Mouse (Mus musculus): ENCODE results near the gene P2rx3. TPM values are rescaled to one million over a fixed set of nuclear protein-coding genes. Genes with fewer than 3 reads are reported as not detected.

Gene P2rx3
- total RNA-seq, 2 experiments from 2014 or later = 0.14 to 0.24 TPM

- DNase-seq = no peak
Observed at GRCm38 (mm10) chr2:84975580-84975979, 61.7 kb downstream of the P2rx3 start.

DNA sequence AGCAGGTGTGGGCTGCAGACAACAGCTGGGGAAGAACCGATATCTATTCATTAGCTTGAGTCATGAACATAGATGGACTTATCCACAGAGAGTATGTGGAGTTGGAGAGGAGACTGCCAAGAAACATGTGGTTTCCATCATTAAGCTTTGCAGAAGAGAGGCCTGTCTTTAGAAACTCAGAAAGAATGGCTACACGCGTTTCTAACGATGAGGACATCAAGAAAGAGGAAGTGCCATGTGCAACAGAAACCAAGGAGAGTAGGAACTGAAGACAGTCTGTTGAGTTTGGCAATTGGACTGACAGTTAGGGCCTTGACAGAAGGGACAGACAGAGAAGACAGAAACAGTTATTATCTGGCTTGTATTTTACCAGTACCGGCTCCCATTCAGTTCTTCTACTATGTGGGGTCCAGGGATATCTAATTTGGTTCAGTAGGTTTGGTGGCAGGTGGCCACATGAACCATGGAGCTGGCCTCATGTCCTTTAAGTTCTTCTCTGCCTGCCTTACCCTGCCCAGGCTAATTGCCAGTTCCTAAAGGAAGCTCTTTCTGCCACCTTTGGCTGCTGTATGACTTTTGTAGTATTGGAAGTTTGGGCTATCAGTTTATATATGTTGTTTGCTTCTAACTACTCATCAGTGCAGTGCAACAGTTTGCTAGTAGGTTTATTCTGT is 69.8 kb downstream of the P2rx3 start:
- DNase-seq = no peak

GRCm38 (mm10) chr2:84964111-84964801 is 73.0 kb downstream of the P2rx3 start:
- no peak for DNase-seq

DNA sequence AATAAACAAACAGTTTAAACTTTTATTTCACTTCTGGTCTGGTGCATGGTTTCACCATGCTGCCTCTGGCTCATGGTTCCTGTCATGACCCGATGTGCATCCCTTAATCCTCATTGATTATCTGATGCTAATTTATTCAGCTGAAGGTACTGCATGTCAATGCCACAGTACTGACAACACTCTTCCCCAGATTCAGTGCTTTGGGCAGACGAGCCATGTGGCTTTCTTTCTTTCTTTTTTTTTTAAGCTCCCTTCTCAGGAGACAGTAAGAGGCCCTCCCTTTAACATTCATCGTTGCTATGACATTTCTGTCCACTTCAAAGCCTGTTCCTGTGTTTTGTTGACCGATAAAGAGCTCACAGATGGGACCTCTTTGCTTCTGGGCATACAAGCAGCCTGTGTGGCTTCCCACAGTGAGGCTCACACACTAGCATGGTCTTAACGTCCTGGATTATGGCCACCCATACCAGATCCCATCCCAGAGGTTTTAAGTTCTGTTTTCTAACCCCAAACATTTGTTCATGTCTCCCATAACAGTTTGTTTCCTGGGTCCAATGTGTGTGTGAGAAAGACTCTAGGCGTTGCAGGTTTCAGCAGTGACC is 74.3 kb downstream of the P2rx3 start:
- DNase-seq = no peak

GRCm38 (mm10) chr2:84961901-84962300 is 75.4 kb downstream of the P2rx3 start:
- no peak for DNase-seq

DNA sequence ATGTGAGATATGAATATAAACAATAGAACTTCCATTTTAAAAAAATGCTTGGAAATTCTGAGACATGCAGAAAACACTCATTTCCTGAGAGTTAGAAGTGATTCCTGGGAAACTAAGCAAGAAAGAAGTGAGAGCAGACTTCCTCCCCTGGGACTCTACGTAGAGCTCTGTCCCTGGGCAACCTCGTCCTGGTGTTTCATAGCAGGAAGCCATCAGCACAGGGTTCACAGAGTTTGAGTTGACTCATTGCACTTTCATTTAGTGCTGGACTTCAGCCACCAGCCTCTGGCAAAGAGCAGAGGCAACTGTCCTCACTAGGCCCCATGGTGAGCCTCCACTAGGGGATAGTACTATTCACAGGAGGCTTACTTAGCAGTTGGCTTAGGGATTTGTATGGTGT is 76.0 kb downstream of the P2rx3 start:
- peak; percentile 74 for DNase-seq

GRCm38 (mm10) chr2:84958588-84959264 is 78.5 kb downstream of the P2rx3 start:
- DNase-seq = no peak

DNA sequence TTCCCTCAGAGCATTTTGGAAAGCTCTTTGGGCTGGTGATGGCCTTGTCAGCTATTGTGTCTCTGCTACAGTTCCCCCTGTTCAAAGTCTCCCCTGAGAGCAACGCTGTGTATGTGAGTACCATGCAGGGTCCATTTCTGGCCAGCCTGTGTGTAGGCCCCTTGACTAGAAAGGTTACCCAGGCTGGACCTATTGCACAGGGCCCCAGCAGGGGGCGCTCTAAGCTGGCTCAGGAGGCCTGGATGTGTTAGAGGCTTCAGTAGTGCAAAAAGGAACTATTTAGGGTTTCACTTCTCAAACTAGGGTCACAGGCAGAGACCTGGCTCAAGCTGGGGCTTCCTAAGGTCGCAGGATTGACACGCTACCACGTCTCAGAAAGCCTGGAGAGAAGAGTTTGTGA is 81.0 kb downstream of the P2rx3 start:
- peak; percentile 66 for DNase-seq

DNA sequence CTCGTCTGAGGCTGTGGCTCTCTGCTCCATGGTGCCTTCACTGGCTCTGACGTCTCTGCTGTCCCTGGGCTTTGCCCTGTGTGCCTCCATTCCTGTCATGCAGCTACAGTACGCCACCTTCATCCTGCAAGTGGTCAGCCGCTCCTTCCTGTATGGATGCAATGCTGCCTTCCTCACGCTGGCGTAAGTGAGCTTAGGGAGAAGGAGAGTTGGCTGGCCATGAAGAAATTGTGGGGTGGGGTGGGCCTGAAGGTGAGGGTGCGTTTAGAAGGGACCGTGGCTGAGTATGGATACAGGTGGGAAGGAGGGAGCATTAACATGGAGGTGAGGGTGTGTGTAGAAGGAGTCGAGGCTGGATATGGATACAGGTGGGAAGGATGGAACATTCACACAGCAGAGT is 81.8 kb downstream of the P2rx3 start:
- DNase-seq = no peak

DNA sequence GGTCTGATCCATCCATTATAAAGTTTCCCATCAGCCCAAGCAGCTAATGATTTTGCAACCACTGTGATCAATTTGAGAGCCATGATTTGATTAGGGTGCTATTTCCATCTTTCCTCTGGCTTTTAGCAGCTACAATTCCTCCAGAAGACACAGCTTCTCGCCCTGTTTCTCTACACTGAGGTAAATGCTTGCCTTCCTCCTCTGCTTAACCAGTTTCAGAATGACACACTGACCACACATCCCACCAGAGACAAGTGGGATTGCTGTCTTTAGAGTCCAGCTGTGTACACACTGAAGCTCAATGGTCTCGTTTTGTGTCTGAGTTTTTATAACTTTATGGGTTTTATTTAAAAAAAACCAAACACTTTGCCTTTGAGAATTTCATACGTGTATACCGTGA is 84.6 kb downstream of the P2rx3 start:
- DNase-seq = no peak

GRCm38 (mm10) chr2:84952251-84952650 is 85.0 kb downstream of the P2rx3 start:
- DNase-seq = no peak

DNA sequence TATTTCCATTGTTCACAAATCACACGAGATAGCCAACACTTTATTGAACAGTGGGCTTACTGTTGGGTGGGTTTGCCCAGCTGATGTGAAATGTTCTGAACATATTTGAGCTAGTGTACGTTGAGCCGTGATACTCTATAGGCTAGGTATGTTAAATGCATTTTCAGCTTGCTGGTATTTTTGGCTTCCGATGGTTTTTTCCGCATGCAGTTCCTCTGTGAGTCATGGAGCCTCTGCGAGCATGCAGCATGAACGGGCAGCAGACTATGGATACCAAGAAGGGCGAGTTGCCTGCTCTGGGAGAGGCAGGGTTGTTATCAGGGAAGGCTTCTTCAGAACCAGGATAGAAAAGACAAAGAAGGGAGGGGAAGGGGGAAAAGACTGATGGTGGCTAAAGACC is 86.2 kb downstream of the P2rx3 start:
- DNase-seq = no peak

GRCm38 (mm10) chr2:84948721-84949120 is 88.5 kb downstream of the P2rx3 start:
- DNase-seq = no peak

Other genes with a start within 250 kb of the P2rx3 start
- gene Ube2l6, start 238.6 kb downstream of the P2rx3 start, total RNA-seq (2021) = 10 to 100 TPM; 23.1 to 51.0 TPM
- under 1 TPM; 0.14 TPM for gene Smtnl1, start 214.8 kb downstream of the P2rx3 start, total RNA-seq (2021)
- 100 to 1,000 TPM; 107 to 126 TPM for gene Timm10, start 210.5 kb downstream of the P2rx3 start, total RNA-seq (2021)
- 1 to 10 TPM; 2.1 to 2.7 TPM for gene Slc43a1, start 198.6 kb downstream of the P2rx3 start, total RNA-seq (2021)
- gene Rtn4rl2, start 150.8 kb downstream of the P2rx3 start, total RNA-seq (2021) = 1 to 10 TPM; 3.2 to 4.1 TPM
- 10 to 100 TPM; 44.1 to 52.6 TPM for gene Slc43a3, start 100.9 kb downstream of the P2rx3 start, total RNA-seq (2021)
- not detected for gene Prg2, start 57.0 kb downstream of the P2rx3 start, total RNA-seq (2021)
- not detected for gene Prg3, start 49.2 kb downstream of the P2rx3 start, total RNA-seq (2021)
- 100 to 1,000 TPM; 106 to 108 TPM for gene Ssrp1, start 228 bp downstream of the P2rx3 start, total RNA-seq (2021)
- 10 to 100 TPM; 87.1 to 88.2 TPM for gene Tnks1bp1, start 10.6 kb upstream of the P2rx3 start, total RNA-seq (2021)
- 100 to 1,000 TPM in 1 of 2 experiments, 10 to 100 TPM in 1; 85.4 to 109 TPM for gene Aplnr, start 98.8 kb upstream of the P2rx3 start, total RNA-seq (2021)
- gene Lrrc55, start 159.7 kb upstream of the P2rx3 start, total RNA-seq (2021) = 1 to 10 TPM; 2.1 to 2.7 TPM